Mouse (Mus musculus) adrenal gland, postnatal 4 days (tissue): ENCODE measurements around the gene Znhit1. TPM values are rescaled to one million over a fixed set of nuclear protein-coding genes. Genes with fewer than 3 reads are reported as not detected.
"Not testable (repeated sequence)": the region's sequence is repeated elsewhere in the genome, so short reads cannot be mapped to it uniquely, and the experiment has no call there.

Experiments used
- DNase-seq, 2 experiments: peaks; one replicate each; pipeline ENCODE4 v3.0.0; 2021 to 2022; ENCODE audit warnings: low spot score in 2 of 2, mixed read lengths in 2 of 2
- total RNA-seq, 2 experiments: library from RNA; stranded (reverse); gene quantifications; 2 replicates each; pipeline ENCODE4 v1.2.3; 2021

Gene Znhit1
- total RNA-seq, 2 experiments from 2014 or later = 57.4 to 60.6 TPM

GRCm38 (mm10) chr5:136955622-136956021, 32.2 kb downstream of the Znhit1 start:
- no peak for DNase-seq

GRCm38 (mm10) chr5:136953440-136953951, 34.3 kb downstream of the Znhit1 start:
- DNase-seq = no peak

GRCm38 (mm10) chr5:136953015-136953414, 34.8 kb downstream of the Znhit1 start, which contains the start of gene Fis1:
Fis1 (plus strand) TSS chr5:136953275.
- peak; percentile 89 to 91 for DNase-seq

- DNase-seq = no peak
Observed at GRCm38 (mm10) chr5:136952153-136952552, 35.7 kb downstream of the Znhit1 start.

GRCm38 (mm10) chr5:136950521-136950920, 37.3 kb downstream of the Znhit1 start:
- DNase-seq = no peak

GRCm38 (mm10) chr5:136949551-136950336, 38.1 kb downstream of the Znhit1 start:
- not testable (repeated sequence) for DNase-seq

- no peak for DNase-seq
Observed at GRCm38 (mm10) chr5:136947874-136948273, 39.9 kb downstream of the Znhit1 start.

GRCm38 (mm10) chr5:136945084-136945483, 42.7 kb downstream of the Znhit1 start:
- DNase-seq = no peak

GRCm38 (mm10) chr5:136943382-136943781, 44.4 kb downstream of the Znhit1 start:
- no peak for DNase-seq

- DNase-seq = no peak
Observed at GRCm38 (mm10) chr5:136942781-136943180, 45.0 kb downstream of the Znhit1 start.

- no peak for DNase-seq
Observed at GRCm38 (mm10) chr5:136940845-136941560, 46.8 kb downstream of the Znhit1 start.

GRCm38 (mm10) chr5:136940029-136940428, 47.8 kb downstream of the Znhit1 start:
- DNase-seq = not testable (repeated sequence)

GRCm38 (mm10) chr5:136939284-136939683, 48.5 kb downstream of the Znhit1 start:
- DNase-seq = no peak

- no peak for DNase-seq
Observed at GRCm38 (mm10) chr5:136937621-136938020, 50.2 kb downstream of the Znhit1 start.

GRCm38 (mm10) chr5:136936750-136937149, 51.1 kb downstream of the Znhit1 start:
- DNase-seq = no peak

- DNase-seq = no peak
Observed at GRCm38 (mm10) chr5:136935905-136936695, 51.7 kb downstream of the Znhit1 start.

GRCm38 (mm10) chr5:136933930-136934329, 53.9 kb downstream of the Znhit1 start:
- no peak for DNase-seq

GRCm38 (mm10) chr5:136932956-136933355, 54.9 kb downstream of the Znhit1 start:
- DNase-seq = no peak
